Mouse (Mus musculus) liver, adult 2 months (tissue): ENCODE measurements around the gene Zfp536. TPM values are rescaled to one million over a fixed set of nuclear protein-coding genes. Genes with fewer than 3 reads are reported as not detected.

ENCODE experiments used
- DNase-seq: peaks from one replicate; pipeline ENCODE4 v3.0.0-alpha.2; 2011; ENCODE audit warnings: low read depth, low spot score; ENCODE audit errors: extremely low read depth
- H3K27ac ChIP-seq: fragments of 200-500 bp; replicated peaks from 2 replicates; pipeline ENCODE4 v1.5.1; 2012; ENCODE audit warnings: low read depth, mild to moderate bottlenecking, control low read depth, inconsistent platforms, low read length; ENCODE audit not compliant: insufficient read depth
- H3K27me3 ChIP-seq: fragments of 200-500 bp; 2 replicates; pipeline ENCODE4 v1.6.1; 2012; ENCODE audit warnings: mild to moderate bottlenecking, moderate library complexity, low read length, inconsistent platforms; ENCODE audit not compliant: control insufficient read depth, insufficient read depth
- H3K36me3 ChIP-seq: fragments of 200-500 bp; 2 replicates; pipeline ENCODE4 v1.6.1; 2012; ENCODE audit warnings: low read length, inconsistent platforms; ENCODE audit not compliant: control insufficient read depth, insufficient read depth
- H3K4me1 ChIP-seq: fragments of 200-500 bp; 2 replicates; pipeline ENCODE4 v1.6.1; 2011; ENCODE audit warnings: low read length; ENCODE audit not compliant: control insufficient read depth, insufficient read depth
- H3K4me3 ChIP-seq: fragments of 200-500 bp; 2 replicates; pipeline ENCODE4 v1.5.1; 2011; ENCODE audit warnings: low read depth, mild to moderate bottlenecking, control low read depth, low read length, moderate library complexity; ENCODE audit not compliant: insufficient read depth
- H3K79me2 ChIP-seq: fragments of 200-500 bp; 2 replicates; pipeline ENCODE4 v1.6.1; 2012; ENCODE audit warnings: inconsistent platforms, mild to moderate bottlenecking, low read length, moderate library complexity; ENCODE audit not compliant: control insufficient read depth, insufficient read depth
- H3K9ac ChIP-seq: fragments of 200-500 bp; 2 replicates; pipeline ENCODE4 v1.6.1; 2012; ENCODE audit warnings: low read depth, mild to moderate bottlenecking, control low read depth, inconsistent platforms, low read length
- CTCF ChIP-seq: fragments of 200-500 bp; IDR thresholded peaks from 2 replicates; pipeline ENCODE4 v1.5.1; 2011; ENCODE audit warnings: low read depth, low read length, control low read depth
- POLR2A ChIP-seq: fragments of 200-500 bp; IDR thresholded peaks from 2 replicates; pipeline ENCODE4 v1.6.1; 2011; ENCODE audit warnings: low read length, control low read depth; ENCODE audit not compliant: insufficient read depth; ENCODE audit errors: extremely low read depth
- WGBS: fragments of 180-500 bp; shearing (Covaris S2); methylation state at CpG from one replicate; pipeline ENCODE4 v1.1.7; 2018; 5-methylcytosine and 5-hydroxymethylcytosine counted together
- polyA plus RNA-seq: library from polyadenylated mRNA; depleted of rRNA; stranded (reverse); fragments of >200 nt; gene quantifications from 2 replicates; pipeline ENCODE4 v1.2.3, GENCODE M21; 2012
- total RNA-seq: library from RNA; depleted of rRNA; stranded (reverse); fragments of >200 nt; gene quantifications from 2 replicates; pipeline ENCODE4 v1.2.3, GENCODE M21; 2014

Zfp536 gene
- total and polyA plus RNA-seq, 2 experiments, result not detected

GRCm38 (mm10) chr7:37773906-37774305 lies 465 bp upstream of the Zfp536 start:
- H3K9ac ChIP-seq, result no peak overlapping the region
- no peaks in the 10 kb centered on the region for H3K36me3 ChIP-seq
- DNase-seq, result no peak
- no peak for TF ChIP-seq POLR2A
- TF ChIP-seq CTCF, result no peak
- H3K79me2 ChIP-seq, result no peaks in the 10 kb centered on the region
- H3K4me1 ChIP-seq, result no peaks in the 10 kb centered on the region
- H3K27ac ChIP-seq, result no peak overlapping the region
- 23% methylated on average over 5 of the region's 5 CpGs for WGBS
- H3K27me3 ChIP-seq, result peaks cover 13% of the 10 kb centered on the region
- H3K4me3 ChIP-seq, result no peak overlapping the region

- Histone ChIP-seq H3K79me2 (no peaks in the 10 kb centered on the region), H3K4me1 (no peaks in the 10 kb centered on the region), H3K36me3 (no peaks in the 10 kb centered on the region), H3K4me3 (no peak overlapping the region), H3K27ac (no peak overlapping the region), H3K27me3 (peaks cover 14% of the 10 kb centered on the region), H3K9ac (no peak overlapping the region)
- WGBS, result 3% methylated on average over 46 of the region's 46 CpGs
- no peak for DNase-seq
- TF ChIP-seq POLR2A (no peak), CTCF (no peak)
Measured at GRCm38 (mm10) chr7:37772376-37773311, 797 bp downstream of the Zfp536 start.

- 1% methylated on average over 73 of the region's 75 CpGs for WGBS
- TF ChIP-seq CTCF (no peak), POLR2A (no peak)
- Histone ChIP-seq H3K36me3 (no peaks in the 10 kb centered on the region), H3K9ac (no peak overlapping the region), H3K27me3 (peaks cover 14% of the 10 kb centered on the region), H3K4me1 (no peaks in the 10 kb centered on the region), H3K79me2 (no peaks in the 10 kb centered on the region), H3K27ac (no peak overlapping the region), H3K4me3 (no peak overlapping the region)
- DNase-seq, result no peak
Measured at GRCm38 (mm10) chr7:37771491-37772375, 1.7 kb downstream of the Zfp536 start.

GRCm38 (mm10) chr7:37770400-37771050 lies 2.9 kb downstream of the Zfp536 start:
- H3K4me1 ChIP-seq, result no peaks in the 10 kb centered on the region
- no peaks in the 10 kb centered on the region for H3K79me2 ChIP-seq
- TF ChIP-seq CTCF (no peak), POLR2A (no peak)
- 1% methylated on average over 57 of the region's 57 CpGs for WGBS
- no peak for DNase-seq
- no peak overlapping the region for H3K4me3 ChIP-seq
- no peak overlapping the region for H3K27ac ChIP-seq
- H3K27me3 ChIP-seq, result peaks cover 14% of the 10 kb centered on the region
- H3K9ac ChIP-seq, result no peak overlapping the region
- no peaks in the 10 kb centered on the region for H3K36me3 ChIP-seq

- no peak for TF ChIP-seq CTCF
- no peak for TF ChIP-seq POLR2A
- H3K4me3 ChIP-seq, result no peak overlapping the region
- H3K36me3 ChIP-seq, result no peaks in the 10 kb centered on the region
- no peaks in the 10 kb centered on the region for H3K4me1 ChIP-seq
- WGBS, result 2% methylated on average over 53 of the region's 53 CpGs
- H3K27me3 ChIP-seq, result peaks cover 12% of the 10 kb centered on the region; the same call in 1 of the 2 replicates
- H3K79me2 ChIP-seq, result no peaks in the 10 kb centered on the region
- H3K27ac ChIP-seq, result no peak overlapping the region
- H3K9ac ChIP-seq, result no peak overlapping the region
- DNase-seq, result no peak
Measured at GRCm38 (mm10) chr7:37769526-37770399, 3.7 kb downstream of the Zfp536 start.
